Mouse (Mus musculus) activated CD4-positive, CD25-positive, alpha-beta regulatory T cell, adult 4 months (primary cell): Measurements from ENCODE around the gene Nlrp3. TPM values are rescaled to one million over a fixed set of nuclear protein-coding genes. Genes with fewer than 3 reads are reported as not detected.
"Not testable (repeated sequence)": the region's sequence is repeated elsewhere in the genome, so short reads cannot be mapped to it uniquely, and the experiment has no call there.

Experiments
- ATAC-seq: one replicate; pipeline ENCODE4 v1.8.0; 2017
- polyA plus RNA-seq, 2 experiments: library from polyadenylated mRNA; unstranded; fragments of 100-300 nt; shearing (Covaris generic); gene quantifications; one replicate each; pipeline ENCODE4 v1.2.1; 2017

Gene Nlrp3
- polyA plus RNA-seq, 2 experiments from 2014 or later: not detected

- ATAC-seq: no peak
Measured at GRCm38 (mm10) chr11:59537218-59538130, 3.9 kb upstream of the Nlrp3 start.

GRCm38 (mm10) chr11:59538387-59538786, 3.0 kb upstream of the Nlrp3 start:
- no peak for ATAC-seq

- no peak for ATAC-seq
Measured at GRCm38 (mm10) chr11:59540123-59540522, 1.2 kb upstream of the Nlrp3 start.

- ATAC-seq: no peak
Measured at GRCm38 (mm10) chr11:59542442-59542841, 1.1 kb downstream of the Nlrp3 start.

- ATAC-seq: no peak
Measured at GRCm38 (mm10) chr11:59543376-59543775, 2.0 kb downstream of the Nlrp3 start.

GRCm38 (mm10) chr11:59544005-59544404, 2.6 kb downstream of the Nlrp3 start:
- ATAC-seq: no peak

- ATAC-seq: no peak
Measured at GRCm38 (mm10) chr11:59554127-59554526, 12.8 kb downstream of the Nlrp3 start.

- no peak for ATAC-seq
Measured at GRCm38 (mm10) chr11:59554535-59554934, 13.2 kb downstream of the Nlrp3 start.

GRCm38 (mm10) chr11:59560906-59561305, 19.5 kb downstream of the Nlrp3 start:
- ATAC-seq: no peak

GRCm38 (mm10) chr11:59562336-59562735, 21.0 kb downstream of the Nlrp3 start:
- ATAC-seq: no peak

GRCm38 (mm10) chr11:59562837-59563236, 21.5 kb downstream of the Nlrp3 start:
- no peak for ATAC-seq

GRCm38 (mm10) chr11:59569306-59569705, 27.9 kb downstream of the Nlrp3 start:
- no peak for ATAC-seq

- ATAC-seq: no peak
Measured at GRCm38 (mm10) chr11:59575726-59576125, 34.4 kb downstream of the Nlrp3 start.

- ATAC-seq: not testable (repeated sequence)
Measured at GRCm38 (mm10) chr11:59576135-59576534, 34.8 kb downstream of the Nlrp3 start, which contains the start of gene Olfr222. TSS of gene Olfr222 (minus strand) at chr11:59576235.

- no peak for ATAC-seq
Measured at GRCm38 (mm10) chr11:59584539-59584938, 43.2 kb downstream of the Nlrp3 start.

- no peak for ATAC-seq
Measured at GRCm38 (mm10) chr11:59589496-59589895, 48.1 kb downstream of the Nlrp3 start.

GRCm38 (mm10) chr11:59593189-59593588, 51.8 kb downstream of the Nlrp3 start, which contains the start of gene Olfr223:
TSS of gene Olfr223 (minus strand) at chr11:59593289.
- ATAC-seq: no peak

- ATAC-seq: no peak
Measured at GRCm38 (mm10) chr11:59596091-59596490, 54.7 kb downstream of the Nlrp3 start.

- no peak for ATAC-seq
Measured at GRCm38 (mm10) chr11:59596950-59597349, 55.6 kb downstream of the Nlrp3 start.

- ATAC-seq: no peak
Measured at GRCm38 (mm10) chr11:59599211-59599610, 57.8 kb downstream of the Nlrp3 start.

- ATAC-seq: no peak
Measured at GRCm38 (mm10) chr11:59600872-59601271, 59.5 kb downstream of the Nlrp3 start.

GRCm38 (mm10) chr11:59602287-59602686, 60.9 kb downstream of the Nlrp3 start:
- no peak for ATAC-seq

- ATAC-seq: no peak
Measured at GRCm38 (mm10) chr11:59611646-59612045, 70.3 kb downstream of the Nlrp3 start.

GRCm38 (mm10) chr11:59614120-59614519, 72.8 kb downstream of the Nlrp3 start:
- no peak for ATAC-seq
